ENCODE assay signal across 9 mouse cellular contexts in genomic region chr9:55546176-55547010, GRCm38 (mm10). TPM values are rescaled to one million over a fixed set of nuclear protein-coding genes. Genes with fewer than 3 reads are reported as not detected.
DNase-seq lines count a peak whose midpoint lies in the region; ATAC-seq and TF ChIP-seq lines count a peak whose summit lies in the region.
"Had no signal": no experiment of that assay in that cellular context is flagged by ENCODE, and none has a peak within 500 bp of the region (broad histone marks: within the 10 kb centered on the region; RNA-seq: fewer than 3 reads in every experiment).

No protein-coding gene starts in this region.

- TF ChIP-seq CTCF in heart, postnatal 0 days (IDR thresholded peaks at IDR 0.05; ENCODE audit: low read depth), result no peak

- no peak for TF ChIP-seq EP300 in heart, postnatal 0 days (IDR thresholded peaks at IDR 0.05; ENCODE audit: low read depth)

- peak; percentile 20; the same call in 1 of the 2 replicates for ATAC-seq in embryonic facial prominence, embryonic 12.5 days (ENCODE audit: insufficient number of reproducible peaks, insufficient read depth, low FRiP score, low TSS enrichment)
- ATAC-seq in heart, postnatal 0 days (ENCODE audit: insufficient read depth, low read depth), result peak; percentile 66; the same call in 1 of the 2 replicates
- ATAC-seq in megakaryocyte progenitor cell, adult 5-6 weeks (replicated peaks; ENCODE audit: poor library complexity), result peak; percentile 45
- peak; percentile 47; the same call in 1 of the 2 replicates for ATAC-seq in stomach, embryonic 15.5 days (ENCODE audit: insufficient read depth, low FRiP score, low read depth)

- H3K27ac ChIP-seq in embryonic facial prominence, embryonic 12.5 days, result peak overlapping the region; percentile 30; the same call in 1 of the 2 replicates
- no peak overlapping the region for H3K27ac ChIP-seq in heart, postnatal 0 days (ENCODE audit: low read depth)
- H3K27ac ChIP-seq in stomach, embryonic 15.5 days, result no peak overlapping the region

- peak overlapping the region; percentile 47 for H3K4me2 ChIP-seq in embryonic facial prominence, embryonic 12.5 days (replicated peaks)
- H3K4me2 ChIP-seq in heart, postnatal 0 days (ENCODE audit: low read depth, low read length), result peak overlapping the region; percentile 43
- peak overlapping the region; percentile 67 for H3K4me2 ChIP-seq in stomach, embryonic 15.5 days

- no peak overlapping the region for H3K9ac ChIP-seq in embryonic facial prominence, embryonic 12.5 days
- no peak overlapping the region for H3K9ac ChIP-seq in heart, postnatal 0 days (replicated peaks; ENCODE audit: low read depth, low read length)
- no peak overlapping the region for H3K9ac ChIP-seq in stomach, embryonic 15.5 days

- H3K4me3 ChIP-seq in embryonic facial prominence, embryonic 12.5 days, result peak overlapping the region; percentile 30
- peak overlapping the region; percentile 33 for H3K4me3 ChIP-seq in heart, postnatal 0 days (ENCODE audit: low read depth, low read length)
- peak overlapping the region; percentile 30 for H3K4me3 ChIP-seq in stomach, embryonic 15.5 days (replicated peaks)

- no peaks in the 10 kb centered on the region for H3K9me3 ChIP-seq in embryonic facial prominence, embryonic 12.5 days
- no peaks in the 10 kb centered on the region for H3K9me3 ChIP-seq in heart, postnatal 0 days (replicated peaks; ENCODE audit: control insufficient read depth, low read length)
- H3K9me3 ChIP-seq in stomach, embryonic 15.5 days, result no peaks in the 10 kb centered on the region

- DNase-seq in right cerebral cortex, postnatal 14 days, result peak; percentile 11
- no peak for DNase-seq in right cerebral cortex, postnatal 4 days
- no peak for DNase-seq in heart, postnatal 0 days (ENCODE audit: low spot score)
- peak; percentile 66 for DNase-seq in kidney, postnatal 10 days
- no peak for DNase-seq in frontal cortex, postnatal 25 days (ENCODE audit: low spot score in 2 of 2)

- peaks cover 70% of the 10 kb centered on the region for H3K27me3 ChIP-seq in embryonic facial prominence, embryonic 12.5 days
- peaks cover 87% of the 10 kb centered on the region for H3K27me3 ChIP-seq in heart, postnatal 0 days (ENCODE audit: control insufficient read depth, insufficient read depth, low read length)
- peaks cover 49% of the 10 kb centered on the region for H3K27me3 ChIP-seq in stomach, embryonic 15.5 days (replicated peaks)

- 2% methylated on average over 63 of the region's 63 CpGs for WGBS in embryonic facial prominence, embryonic 12.5 days
- WGBS in heart, postnatal 0 days, result 4% methylated on average over 63 of the region's 63 CpGs
- 13% methylated on average over 63 of the region's 63 CpGs for whole genome bisulfite sequencing in stomach, embryonic 15.5 days

- no peaks in the 10 kb centered on the region for H3K36me3 ChIP-seq in embryonic facial prominence, embryonic 12.5 days
- H3K36me3 ChIP-seq in heart, postnatal 0 days (replicated peaks; ENCODE audit: control insufficient read depth, insufficient read depth, low read length), result no peaks in the 10 kb centered on the region
- H3K36me3 ChIP-seq in stomach, embryonic 15.5 days, result no peaks in the 10 kb centered on the region

- peaks cover 18% of the 10 kb centered on the region; the same call in 1 of the 2 replicates for H3K4me1 ChIP-seq in embryonic facial prominence, embryonic 12.5 days
- H3K4me1 ChIP-seq in heart, postnatal 0 days (ENCODE audit: control insufficient read depth, insufficient read depth), result peaks cover 15% of the 10 kb centered on the region; the same call in 1 of the 2 replicates
- peaks cover 45% of the 10 kb centered on the region for H3K4me1 ChIP-seq in stomach, embryonic 15.5 days

RNA-seq across cellular contexts. Expression of gene Isl2, which starts 7.9 kb away (rescaled TPM):
- polyA plus RNA-seq in embryonic facial prominence, embryonic 12.5 days (2016; fragmentation: Nextera tagmentation; extraction: Ambion mirVana), result 20.8 and 27.8 TPM in 2 replicates
- not detected in 2 replicates for total RNA-seq in heart, postnatal 0 days (2014; rRNA removed; ENCODE audit: low replicate concordance)
- not detected in 2 replicates for polyA plus RNA-seq in heart, postnatal 0 days (2015; fragmentation: Nextera tagmentation; extraction: Ambion mirVana)
- total RNA-seq in megakaryocyte progenitor cell, adult 5-6 weeks (2015), result not detected in 2 replicates
- total RNA-seq in megakaryocyte progenitor cell, adult 5-6 weeks (2017), result not detected in 2 replicates
- 5.7 and 8.1 TPM in 2 replicates for polyA plus RNA-seq in stomach, embryonic 15.5 days (2015; fragmentation: Nextera tagmentation; extraction: Ambion mirVana)
- polyA plus RNA-seq: gonadal fat pad, adult 2 months had no signal

RNA-seq across cellular contexts. Expression of gene Etfa, which starts 34.4 kb away (rescaled TPM):
- 171 and 174 TPM in 2 replicates for polyA plus RNA-seq in embryonic facial prominence, embryonic 12.5 days (2016; fragmentation: Nextera tagmentation; extraction: Ambion mirVana)
- 85.6 and 94.5 TPM in 2 replicates for total RNA-seq in heart, postnatal 0 days (2014; rRNA removed; ENCODE audit: low replicate concordance)
- polyA plus RNA-seq in heart, postnatal 0 days (2015; fragmentation: Nextera tagmentation; extraction: Ambion mirVana), result 929 and 949 TPM in 2 replicates
- 151 and 155 TPM in 2 replicates for total RNA-seq in megakaryocyte progenitor cell, adult 5-6 weeks (2015)
- 58.1 and 83.2 TPM in 2 replicates for total RNA-seq in megakaryocyte progenitor cell, adult 5-6 weeks (2017)
- 247 and 265 TPM in 2 replicates for polyA plus RNA-seq in stomach, embryonic 15.5 days (2015; fragmentation: Nextera tagmentation; extraction: Ambion mirVana)

Comparison
In these comparisons a context has a peak if more than half of its experiments do, and no peak if none do; other contexts are left out.
1. DNase-seq: peak in right cerebral cortex, postnatal 14 days (single experiment) and kidney, postnatal 10 days (single experiment); none in right cerebral cortex, postnatal 4 days (single experiment), heart, postnatal 0 days (single experiment) and frontal cortex, postnatal 25 days (0 of 2).
2. Peak in every context shown above with its lines, with median percentiles within 50 percentile points of each other: ATAC-seq, H3K4me2 ChIP-seq and H3K4me3 ChIP-seq.